Mouse (Mus musculus) A20 (cell line): Measurements from ENCODE around the gene Rarres2.

Experiments used
- DNase-seq: peaks from one replicate; pipeline ENCODE4 v3.0.0-alpha.2; 2011; ENCODE audit warnings: low read depth, low spot score

Rarres2 gene

DNA sequence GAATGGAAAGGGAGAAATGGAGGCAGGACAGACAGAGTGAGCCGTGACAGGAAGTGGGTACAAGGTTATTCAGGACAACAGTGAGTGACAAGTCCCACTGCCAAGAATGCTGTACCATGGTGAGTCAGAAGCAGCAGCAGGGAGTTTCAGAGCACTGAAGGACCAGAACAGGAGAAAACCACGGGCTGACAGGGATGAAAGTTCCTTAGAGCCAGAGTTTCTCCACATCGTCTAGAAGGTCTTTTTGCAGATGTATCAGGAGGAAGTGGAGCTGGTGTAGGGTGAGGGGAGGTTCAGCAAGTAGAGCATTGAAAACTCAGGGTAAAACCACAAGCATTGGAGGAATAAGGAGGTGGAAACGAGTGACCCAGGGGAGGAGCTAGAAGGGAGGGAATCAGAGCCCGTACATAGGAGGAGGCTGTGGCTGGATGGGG lies 6.6 kb upstream of the Rarres2 start:
- DNase-seq: peak; percentile 42

DNA sequence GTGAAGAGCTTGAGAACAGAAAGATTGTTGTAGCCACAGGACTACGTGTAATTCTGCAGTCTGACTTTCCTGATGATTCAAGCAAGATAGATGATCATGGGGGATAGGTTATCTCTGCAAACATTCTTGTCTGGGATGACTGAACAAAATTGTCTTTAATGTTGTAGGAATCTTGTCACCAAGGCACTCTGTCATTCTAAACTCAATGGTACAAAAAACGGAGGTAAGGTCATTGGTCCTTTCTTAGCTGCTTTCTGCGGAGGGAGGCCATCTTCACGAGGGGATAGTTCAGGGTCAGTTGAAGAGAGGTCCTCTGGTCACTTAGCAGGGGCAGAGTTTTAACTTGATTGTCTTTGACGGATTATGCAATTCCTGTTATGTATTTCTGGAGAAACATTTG lies 6.1 kb upstream of the Rarres2 start:
- no peak for DNase-seq

DNA sequence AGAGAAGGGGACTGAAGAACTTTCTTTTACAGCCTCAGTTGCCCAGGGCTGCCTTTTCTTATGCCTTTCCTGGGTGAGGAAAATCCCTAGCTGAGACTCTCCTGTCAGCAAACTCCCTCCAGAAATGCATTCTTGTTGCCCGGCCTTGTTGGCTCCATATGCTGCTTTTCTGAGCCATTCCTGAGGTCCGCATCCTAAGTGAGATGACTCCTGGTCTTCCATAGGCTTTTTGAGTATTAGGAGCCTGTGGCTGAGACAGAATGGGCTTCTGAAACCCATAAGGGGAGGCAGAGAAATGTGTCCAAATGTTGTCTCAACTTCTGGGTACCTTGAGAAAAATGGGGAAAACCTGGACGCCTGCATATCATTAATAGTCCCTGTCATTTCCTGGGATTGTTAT lies 1.4 kb upstream of the Rarres2 start:
- no peak for DNase-seq

DNA sequence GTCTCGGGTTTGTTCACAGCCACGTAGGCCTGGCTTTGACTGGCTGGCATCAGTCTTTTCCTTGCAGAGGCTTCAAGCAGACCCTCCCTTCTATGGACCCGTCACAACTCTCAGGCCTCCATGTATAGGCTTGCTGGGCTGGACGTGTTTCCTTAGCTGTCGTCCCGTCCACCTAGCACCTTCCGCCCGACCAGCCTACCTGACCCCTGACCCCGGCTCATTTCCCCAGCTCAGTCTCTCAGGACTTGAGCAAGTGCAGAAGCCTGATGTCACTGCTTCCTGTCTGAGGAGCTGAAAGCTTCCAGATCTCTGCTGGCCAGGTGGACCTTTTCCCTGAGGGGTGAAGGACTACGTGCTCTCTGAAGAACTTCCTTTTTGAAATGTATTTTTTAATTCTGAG lies 691 bp upstream of the Rarres2 start:
- no peak for DNase-seq

DNA sequence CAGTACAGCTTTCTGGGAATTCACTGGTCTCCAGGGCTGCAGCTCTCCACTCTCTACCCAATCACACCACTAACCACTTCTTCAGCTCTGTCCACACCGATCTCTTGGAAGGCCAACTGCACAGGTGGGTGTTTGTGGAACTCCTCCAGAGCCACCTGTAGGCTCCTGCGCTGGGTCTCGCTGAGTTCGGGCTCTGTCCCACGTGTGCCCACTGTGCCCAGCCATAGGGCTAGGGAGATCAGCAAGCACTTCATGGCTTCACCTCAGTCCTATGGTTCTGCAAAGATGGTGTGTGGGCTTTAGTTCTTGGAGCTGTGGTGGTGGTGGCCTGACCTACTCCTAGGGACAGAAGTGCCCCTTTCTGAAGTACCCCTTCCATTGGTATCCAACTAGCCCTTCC lies 575 bp downstream of the Rarres2 start:
- no peak for DNase-seq

DNA sequence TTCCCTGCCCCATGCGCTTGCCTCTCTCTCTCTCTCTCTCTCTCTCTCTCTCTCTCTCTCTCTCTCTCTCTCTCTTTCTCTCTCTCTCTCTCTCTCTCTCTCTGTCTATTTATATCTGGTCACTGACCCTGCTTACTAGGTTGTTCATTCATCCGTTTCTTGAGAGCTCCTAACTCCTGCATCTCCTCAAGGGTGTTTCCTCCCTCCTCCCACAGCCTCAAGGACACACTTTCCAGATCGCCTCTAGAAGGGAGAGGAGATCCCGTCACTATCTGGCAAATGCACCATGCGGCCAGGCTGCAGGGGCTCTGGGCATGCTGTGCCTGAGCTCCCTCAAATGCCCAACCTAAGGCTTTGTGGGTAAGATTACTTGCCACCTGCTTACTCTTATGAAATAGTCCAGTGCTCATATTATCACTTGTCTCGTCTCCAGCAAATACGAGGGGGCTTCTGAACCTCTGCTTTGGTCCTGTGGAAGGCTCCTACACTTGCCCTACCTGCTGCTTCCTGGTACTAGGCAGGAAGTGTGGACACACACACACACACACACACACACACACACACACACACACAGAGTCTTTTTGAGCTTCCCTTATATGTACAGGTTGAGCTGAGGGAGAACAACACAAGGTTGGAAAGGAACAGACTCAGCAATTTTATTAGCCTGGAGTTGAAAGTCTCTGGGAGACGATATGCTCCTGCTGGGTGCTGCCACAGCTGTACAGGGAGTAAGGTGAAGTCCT lies 3.4 kb downstream of the Rarres2 start:
- DNase-seq: no peak

DNA sequence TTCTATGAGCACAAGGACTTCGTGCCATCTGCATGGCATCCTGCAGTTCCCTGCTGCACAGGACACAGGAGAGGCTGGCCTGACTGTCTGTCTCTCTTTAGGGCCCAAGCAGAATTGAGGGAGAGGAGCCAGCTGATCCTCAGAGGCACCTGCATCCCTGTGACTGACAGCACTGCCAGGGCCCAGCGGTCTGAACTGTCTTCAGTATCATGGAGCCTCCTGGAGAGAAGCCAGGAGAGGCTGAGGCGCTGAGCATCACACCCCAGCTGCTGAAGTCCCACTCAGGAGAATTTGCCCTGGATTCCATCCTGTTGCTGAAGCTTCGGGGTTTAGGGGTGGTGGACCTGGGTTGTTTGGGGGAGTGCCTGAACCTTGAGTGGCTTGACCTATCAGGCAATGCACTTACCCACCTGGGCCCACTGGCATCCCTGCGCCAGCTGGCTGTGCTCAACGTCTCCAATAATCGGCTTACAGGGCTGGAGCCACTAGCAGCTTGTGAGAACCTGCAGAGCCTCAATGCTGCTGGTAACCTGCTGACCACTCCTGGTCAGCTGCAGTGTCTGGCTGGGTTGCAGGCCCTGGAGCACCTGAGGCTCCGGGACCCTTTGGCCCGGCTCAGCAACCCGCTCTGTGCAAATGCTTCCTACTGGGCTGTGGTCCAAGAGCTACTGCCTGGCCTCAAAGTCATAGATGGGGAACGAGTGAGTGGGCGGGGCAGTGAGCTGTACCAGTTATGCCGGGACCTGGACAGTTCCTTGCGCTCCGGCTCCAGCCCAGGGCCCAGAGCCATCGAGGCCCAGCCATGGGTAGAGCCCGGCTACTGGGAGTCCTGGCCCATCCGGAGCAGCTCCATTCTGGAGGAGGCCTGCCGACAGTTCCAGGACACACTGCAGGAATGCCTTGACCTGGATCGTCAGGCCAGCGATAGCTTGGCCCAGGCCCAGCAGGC lies 4.3 kb downstream of the Rarres2 start:
- DNase-seq: no peak

DNA sequence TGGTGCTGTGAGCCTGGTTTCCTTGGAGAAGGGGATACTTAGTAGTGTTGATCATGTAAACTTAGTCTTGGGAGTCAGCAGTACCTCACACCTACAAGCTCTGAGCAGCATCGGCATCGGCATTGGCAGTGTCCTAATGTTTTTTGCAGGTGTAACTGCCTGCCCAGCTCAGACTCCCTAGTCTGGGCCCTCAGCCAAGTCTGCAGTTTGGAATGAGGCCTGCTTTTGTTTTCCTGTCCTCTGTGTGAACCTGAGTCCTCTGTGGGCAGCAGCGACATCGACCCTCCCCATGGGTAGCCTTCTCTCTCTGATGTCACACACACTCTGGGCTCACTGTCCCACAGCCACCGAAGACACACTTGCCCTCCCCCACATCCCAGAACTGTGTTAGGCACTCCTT lies 6.3 kb downstream of the Rarres2 start:
- no peak for DNase-seq

DNA sequence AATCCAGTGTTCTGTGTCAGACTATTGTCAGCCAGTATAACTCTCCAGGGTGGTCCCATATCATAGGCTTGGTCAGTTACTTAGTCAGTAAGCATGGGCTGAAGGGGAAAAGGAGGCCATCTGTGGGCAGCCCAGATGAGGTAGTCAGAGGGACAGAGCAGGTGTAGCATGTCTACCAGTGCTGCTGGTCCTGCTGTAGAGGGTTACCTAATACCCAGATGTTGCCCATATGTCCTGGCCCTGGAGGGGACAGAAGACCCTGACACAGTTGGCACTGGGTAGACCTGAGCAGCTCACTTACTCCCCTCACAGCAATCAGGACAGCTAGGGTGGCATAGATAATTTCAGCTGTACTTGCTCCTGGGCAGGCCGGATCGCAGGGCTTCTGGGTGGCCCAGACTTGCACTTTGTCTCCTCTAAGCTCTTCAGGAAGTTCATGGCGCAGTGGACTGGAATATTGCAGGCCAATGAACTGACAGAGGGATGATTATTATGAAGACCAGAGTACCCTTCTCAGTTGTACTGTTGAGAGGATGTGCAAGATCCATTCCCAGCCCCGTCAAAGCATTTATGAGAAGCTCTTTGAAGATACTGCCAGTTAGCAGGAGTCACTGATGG lies 6.8 kb downstream of the Rarres2 start:
- DNase-seq: no peak

DNA sequence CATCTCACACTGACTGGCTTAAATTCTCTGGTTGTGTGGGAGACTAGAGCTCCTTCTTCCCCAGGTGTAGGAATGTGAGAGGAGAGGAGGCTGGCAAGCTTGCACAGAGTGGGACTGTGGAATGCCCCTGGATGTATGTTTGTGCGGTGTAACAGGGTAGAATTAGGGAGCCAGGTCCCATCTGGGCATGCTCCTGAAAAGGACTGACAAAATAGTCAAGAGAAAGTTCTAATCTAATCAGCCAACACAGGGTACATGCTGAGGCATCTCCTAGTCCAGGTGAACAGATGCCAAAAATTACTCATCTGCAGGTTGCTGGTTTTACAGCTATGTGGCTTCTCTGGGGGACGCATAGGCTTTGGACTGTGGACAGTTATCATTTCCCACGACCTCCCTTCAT lies 16.6 kb downstream of the Rarres2 start:
- no peak for DNase-seq

DNA sequence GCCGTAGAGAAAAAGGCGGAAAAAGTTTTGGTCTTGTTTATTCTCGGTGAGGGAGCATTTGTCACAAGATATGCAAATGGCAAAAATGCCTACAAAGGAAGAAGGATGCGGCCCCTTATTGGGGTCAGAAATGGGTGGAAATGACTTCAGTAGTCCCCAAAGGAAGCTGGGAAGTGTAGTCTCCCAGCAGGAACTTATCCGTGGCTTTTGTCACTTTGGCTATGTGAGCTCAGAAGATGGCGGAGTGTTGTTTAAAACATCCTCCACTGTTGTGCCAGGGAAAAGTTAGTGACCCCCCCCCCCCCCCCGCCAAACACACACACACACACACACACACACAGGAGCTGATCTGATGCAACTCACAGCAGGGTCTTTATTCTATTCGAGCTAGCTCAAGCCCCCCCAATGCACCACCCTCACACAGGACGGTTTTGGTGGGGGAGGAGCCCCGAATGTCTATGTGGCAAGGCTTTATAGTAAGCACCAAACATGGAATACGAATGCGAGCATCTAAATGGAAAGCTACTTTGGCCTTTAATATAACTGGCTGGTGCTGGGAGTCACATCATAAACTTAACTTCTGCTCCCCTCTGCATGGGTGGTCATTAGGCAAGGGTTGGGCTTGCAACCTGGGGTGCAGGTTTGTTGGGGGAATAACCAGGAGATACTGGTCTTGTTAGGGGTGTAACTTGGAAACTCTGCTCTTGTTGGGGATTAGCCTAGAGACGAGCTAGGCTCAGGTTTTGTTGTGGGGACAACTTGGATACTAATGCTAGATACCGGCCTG lies 17.3 kb downstream of the Rarres2 start:
- no peak for DNase-seq

DNA sequence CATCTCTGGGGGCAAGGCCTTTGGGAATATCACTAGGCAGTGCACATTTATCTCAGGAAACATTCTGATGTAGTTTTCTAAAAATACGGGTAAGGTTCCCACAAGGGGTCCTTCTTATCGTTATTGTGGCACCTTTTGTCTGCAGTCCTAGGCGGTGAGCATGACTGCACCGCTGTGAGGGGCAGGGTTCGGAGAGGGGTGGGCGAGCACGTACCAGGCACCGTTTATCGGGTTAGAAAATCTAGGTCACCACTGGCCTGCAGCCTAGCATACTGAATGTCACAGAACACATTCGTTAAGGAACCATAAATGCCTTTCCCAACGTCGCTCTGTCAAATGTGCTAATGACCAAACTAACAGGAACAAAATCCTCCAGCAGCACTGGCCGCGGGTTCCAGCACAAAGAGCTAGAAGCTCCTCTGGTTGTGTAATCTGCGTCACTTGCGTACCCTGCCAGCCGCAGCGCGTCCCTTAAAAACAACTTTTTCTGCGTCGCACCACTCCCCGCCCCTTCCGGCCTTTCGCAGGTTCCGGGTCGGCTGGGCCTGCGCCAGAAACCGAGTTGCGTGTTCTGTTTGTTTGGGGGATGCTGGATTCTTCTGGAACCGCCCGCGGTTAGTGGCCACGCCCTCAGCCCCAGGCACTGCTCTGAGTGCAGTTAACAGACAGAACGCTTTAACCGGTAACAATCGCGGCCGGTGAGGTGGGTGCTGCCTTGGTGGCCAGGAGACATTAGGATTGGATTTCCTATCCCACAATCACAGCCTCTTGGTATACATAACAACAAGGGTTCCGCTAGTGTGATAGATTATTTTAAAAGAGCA lies 18.1 kb downstream of the Rarres2 start, which contains the start of gene Lrrc61:
TSS of gene Lrrc61 (plus strand) at position 517 of the 824 bp plus-strand sequence.
- peak; percentile 94 for DNase-seq

DNA sequence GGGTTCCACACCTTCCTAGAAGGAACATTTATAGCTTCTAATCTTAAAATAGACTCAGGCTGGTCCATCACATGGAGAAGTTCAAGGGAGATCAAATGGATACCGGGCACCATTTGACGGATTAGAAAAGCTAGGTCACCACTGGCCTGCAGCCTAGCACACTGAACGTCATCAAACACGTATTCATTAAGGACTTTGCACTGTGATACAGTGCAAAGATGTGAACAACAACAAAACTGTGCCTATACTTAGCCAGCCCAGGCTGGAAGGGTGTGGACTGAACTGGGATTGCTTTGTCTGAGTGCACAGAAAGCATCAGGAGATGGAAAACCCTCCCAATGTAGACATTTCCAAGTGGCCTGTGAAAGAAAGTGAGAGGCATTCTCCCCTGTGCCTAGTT lies 18.8 kb downstream of the Rarres2 start:
- no peak for DNase-seq

DNA sequence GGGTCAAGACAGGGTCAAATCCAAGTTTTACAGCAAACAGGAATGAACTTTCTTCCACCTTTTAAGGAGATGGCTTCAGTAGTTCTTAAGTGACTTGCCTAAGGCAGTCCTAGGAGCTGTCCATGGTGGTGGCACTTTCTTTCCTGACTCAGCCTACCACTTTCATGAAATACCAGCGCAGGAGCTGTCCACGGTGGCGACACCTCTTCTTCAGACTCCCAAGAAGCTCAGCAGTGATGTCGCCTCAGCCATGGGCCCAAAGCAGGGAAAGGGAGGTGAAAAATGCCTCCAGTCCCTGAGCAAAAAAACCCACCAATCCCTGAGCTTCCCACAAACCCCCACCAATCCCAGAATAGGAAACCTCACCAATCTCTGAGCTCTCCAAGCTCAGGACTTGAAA lies 19.7 kb downstream of the Rarres2 start:
- DNase-seq: peak; percentile 83

DNA sequence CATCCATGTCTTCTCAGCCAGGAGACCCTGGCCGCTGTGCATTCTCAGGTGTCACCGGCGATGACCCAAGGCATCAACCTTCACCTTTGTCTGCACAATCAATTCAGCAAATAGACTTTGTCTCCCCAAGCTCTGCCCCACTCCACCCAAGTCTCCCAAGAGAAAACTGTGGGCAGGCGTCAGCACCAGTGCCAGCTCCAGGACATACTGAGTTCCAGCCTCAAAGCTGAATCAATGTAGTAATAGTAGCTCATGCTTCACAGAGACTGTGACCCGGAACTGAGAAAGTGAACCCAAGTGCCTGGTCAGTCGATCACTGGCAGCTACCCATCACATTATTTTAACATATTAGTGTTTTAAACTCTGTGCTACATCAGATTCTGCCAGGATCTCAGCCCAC lies 24.3 kb downstream of the Rarres2 start:
- no peak for DNase-seq

DNA sequence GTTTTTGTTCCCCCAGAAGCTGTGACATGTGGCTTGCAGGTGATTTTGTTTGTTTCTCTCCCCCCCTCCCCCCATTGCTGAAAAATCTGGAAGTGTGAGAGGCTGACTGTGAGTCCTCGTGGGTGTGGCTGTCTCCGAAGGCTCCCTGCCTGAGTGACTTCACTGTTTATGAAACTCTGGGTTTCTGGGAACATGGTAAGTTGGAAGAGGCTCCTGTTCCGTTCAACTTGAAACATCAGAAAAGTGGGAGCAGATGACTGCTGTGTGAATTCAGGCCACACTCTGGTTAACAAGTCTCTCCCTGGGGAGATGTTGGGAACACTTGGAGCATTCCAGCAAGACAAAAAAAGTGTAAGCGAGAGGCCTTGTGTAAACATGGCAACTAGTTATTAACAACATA lies 25.7 kb downstream of the Rarres2 start:
- no peak for DNase-seq

DNA sequence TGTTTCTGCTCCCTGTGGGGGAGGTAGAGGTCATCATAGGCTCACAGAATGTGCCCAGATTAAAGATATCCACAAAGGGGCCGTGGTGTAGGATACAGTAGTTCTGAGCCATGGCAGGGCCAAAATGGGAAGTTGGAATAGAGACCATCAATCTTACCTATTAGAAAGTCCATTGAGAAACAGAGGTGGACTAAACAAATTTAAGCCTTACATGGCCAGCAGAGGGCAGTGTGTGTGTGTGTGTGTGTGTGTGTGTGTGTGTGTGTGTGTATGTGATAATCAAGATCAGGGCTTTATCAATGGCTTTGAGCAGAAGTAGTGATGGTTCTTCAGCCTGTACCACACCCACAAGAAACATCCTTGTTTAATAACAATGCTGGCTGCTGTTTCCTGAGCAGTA lies 26.3 kb downstream of the Rarres2 start:
- peak; percentile 55 for DNase-seq

DNA sequence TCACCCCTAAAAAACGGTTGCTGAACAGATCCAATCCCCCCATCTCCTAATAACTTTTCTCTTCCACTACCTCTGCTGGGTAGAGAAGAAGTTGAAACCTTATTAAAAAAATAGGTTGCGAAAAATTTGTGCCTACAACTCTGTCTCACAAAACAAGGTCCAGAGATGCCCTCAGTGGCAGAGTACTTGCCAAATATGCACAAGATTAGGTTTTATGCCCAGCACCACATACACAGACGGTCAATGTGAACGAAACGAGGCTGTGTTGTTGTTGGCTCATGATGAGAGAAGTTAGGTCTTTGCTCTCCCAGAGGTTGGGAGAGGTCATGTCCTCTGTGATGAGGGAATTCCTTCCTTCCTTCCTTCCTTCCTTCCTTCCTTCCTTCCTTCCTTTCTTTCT lies 27.3 kb downstream of the Rarres2 start:
- DNase-seq: no peak

DNA sequence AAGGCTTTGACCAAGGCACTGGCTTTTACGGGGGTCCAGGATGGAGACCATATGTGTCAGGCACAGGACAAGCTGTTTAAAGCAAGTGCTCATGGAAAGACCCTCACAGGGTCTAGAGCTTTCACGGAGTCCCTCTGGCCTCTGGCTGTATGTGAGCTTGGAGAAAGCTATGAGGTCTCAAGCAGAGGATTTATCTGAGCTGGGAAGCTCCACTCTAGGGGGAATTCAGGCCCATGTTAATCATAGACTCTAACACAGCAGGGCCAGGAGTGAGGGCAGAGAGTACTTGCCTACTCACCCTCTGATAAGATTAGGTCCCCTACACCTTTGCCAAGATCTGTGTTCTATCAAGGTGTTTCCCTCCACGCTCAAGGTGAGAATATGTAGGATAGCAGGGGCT lies 30.0 kb downstream of the Rarres2 start:
- DNase-seq: no peak

DNA sequence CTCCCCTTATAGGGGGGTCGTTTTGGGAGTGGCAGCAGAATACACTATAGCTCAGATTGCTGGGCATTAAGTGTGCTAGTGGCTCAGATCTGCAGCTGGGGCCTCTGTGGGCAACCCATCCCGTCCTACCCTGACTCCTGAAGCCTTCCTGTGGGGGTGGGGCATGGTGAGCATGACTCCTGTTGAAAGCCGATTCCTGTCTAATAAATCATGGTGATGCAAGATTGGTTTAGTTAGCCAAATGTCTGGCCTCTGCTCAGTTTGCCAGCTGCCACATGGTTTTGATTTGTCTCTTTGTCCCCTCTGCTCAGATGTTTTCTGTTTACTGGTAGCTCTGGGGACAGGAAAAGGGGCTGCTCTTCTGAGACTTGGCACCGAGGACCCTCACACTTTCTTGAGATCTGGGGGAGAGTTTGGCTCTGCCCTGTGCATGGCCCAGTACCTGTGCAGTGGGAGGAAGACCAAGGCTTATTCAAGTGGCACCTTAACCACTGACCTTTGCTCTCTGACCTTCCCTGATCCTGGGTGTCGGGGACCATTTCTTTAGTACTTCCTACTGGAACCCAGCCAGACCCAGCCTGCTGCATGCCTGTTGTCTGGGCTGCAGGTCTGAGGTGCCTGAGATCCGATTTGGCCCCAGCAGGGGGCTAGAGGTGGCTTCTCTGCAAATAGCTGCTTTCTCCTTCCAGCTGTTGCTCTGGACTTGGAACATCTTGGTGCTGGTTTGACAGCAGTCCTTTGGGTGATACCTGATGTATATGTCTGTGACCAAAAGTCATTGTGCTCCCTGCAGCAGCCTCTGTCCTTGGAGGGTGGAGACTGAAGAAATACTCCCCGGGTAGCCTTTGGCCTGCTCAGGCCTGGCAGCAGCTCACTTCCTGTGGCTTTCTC lies 30.8 kb downstream of the Rarres2 start:
- no peak for DNase-seq
